Mouse (Mus musculus): ENCODE results near the gene Kcna6. TPM values are rescaled to one million over a fixed set of nuclear protein-coding genes. Genes with fewer than 3 reads are reported as not detected.

Kcna6 gene
- polyA plus RNA-seq, 1 experiment from 2014 or later = 2.6 TPM

DNA sequence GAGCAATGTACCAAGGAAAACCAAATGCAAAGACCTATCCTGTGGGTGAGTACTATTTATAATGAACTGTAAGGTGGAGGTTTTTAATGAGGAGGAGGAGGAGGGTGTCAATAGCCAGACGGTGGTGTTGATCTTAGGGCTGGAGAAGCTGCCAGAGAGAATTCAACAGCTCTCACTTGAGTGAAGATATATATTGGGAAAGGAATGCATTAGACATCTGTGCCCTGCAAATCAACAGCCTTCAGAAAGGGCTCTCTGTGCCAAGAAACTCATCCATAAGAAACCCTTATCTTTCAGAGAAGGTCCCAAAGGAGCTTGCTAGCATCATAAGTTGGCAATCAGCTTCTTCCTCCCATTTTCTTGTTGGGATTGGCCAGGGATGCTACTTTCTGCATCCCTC lies 5.4 kb upstream of the Kcna6 start:
- H3K27ac ChIP-seq (ENCODE audit: low read depth) = no peak overlapping the region
- H3K36me3 ChIP-seq (ENCODE audit: control insufficient read depth, insufficient read depth, low read length) = no peaks in the 10 kb centered on the region
- H3K4me3 ChIP-seq (ENCODE audit: low read depth, low read length) = no peak overlapping the region
- no peak for ATAC-seq (replicated peaks; ENCODE audit: low FRiP score, low TSS enrichment, low read depth)
- 36% methylated on average over 1 of the region's 1 CpGs for WGBS
- peaks cover 6% of the 10 kb centered on the region; the same call in 1 of the 2 replicates for H3K27me3 ChIP-seq (replicated peaks; ENCODE audit: control insufficient read depth, insufficient read depth, low read length)
- H3K4me1 ChIP-seq (replicated peaks; ENCODE audit: control insufficient read depth, insufficient read depth, low read length) = no peaks in the 10 kb centered on the region
- H3K4me2 ChIP-seq (ENCODE audit: low read length) = no peak overlapping the region
- no peaks in the 10 kb centered on the region for H3K9me3 ChIP-seq (ENCODE audit: control insufficient read depth, low read length)
- no peak overlapping the region for H3K9ac ChIP-seq (ENCODE audit: low read length)
- no peak for DNase-seq (ENCODE audit: low spot score)

DNA sequence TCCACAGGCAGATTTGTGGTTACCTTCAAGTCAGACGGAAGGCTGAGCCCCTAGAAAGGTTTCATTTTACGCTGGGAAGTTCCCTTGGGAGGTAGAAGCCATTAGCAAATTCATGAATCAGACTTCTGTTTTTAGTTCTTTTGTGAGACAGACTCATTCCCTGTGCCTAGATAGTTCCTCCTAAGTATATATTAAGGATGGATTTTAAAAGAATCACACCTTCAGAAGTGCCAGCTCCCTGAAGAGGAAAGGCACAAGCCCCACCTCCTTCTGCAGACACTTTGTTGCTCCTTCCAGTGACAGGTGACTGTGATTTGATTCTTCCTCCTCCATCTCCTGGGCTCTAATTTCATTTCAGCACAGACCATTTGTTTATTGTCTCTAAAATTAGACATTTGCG lies 2.1 kb upstream of the Kcna6 start:
- H3K27ac ChIP-seq (ENCODE audit: low read depth) = no peak overlapping the region
- H3K4me2 ChIP-seq (ENCODE audit: low read length) = no peak overlapping the region
- H3K4me1 ChIP-seq (replicated peaks; ENCODE audit: control insufficient read depth, insufficient read depth, low read length) = 0 out of 2 replicates have a peak, but pooled peaks cover 4% of the 10 kb centered on the region
- H3K27me3 ChIP-seq (replicated peaks; ENCODE audit: control insufficient read depth, insufficient read depth, low read length) = peaks cover 25% of the 10 kb centered on the region
- DNase-seq (ENCODE audit: low spot score) = no peak
- no peak overlapping the region for H3K9ac ChIP-seq (ENCODE audit: low read length)
- ATAC-seq (replicated peaks; ENCODE audit: low FRiP score, low TSS enrichment, low read depth) = no peak
- H3K4me3 ChIP-seq (ENCODE audit: low read depth, low read length) = no peak overlapping the region
- H3K9me3 ChIP-seq (ENCODE audit: control insufficient read depth, low read length) = no peaks in the 10 kb centered on the region
- 57% methylated on average over 3 of the region's 3 CpGs for WGBS
- no peaks in the 10 kb centered on the region for H3K36me3 ChIP-seq (ENCODE audit: control insufficient read depth, insufficient read depth, low read length)

DNA sequence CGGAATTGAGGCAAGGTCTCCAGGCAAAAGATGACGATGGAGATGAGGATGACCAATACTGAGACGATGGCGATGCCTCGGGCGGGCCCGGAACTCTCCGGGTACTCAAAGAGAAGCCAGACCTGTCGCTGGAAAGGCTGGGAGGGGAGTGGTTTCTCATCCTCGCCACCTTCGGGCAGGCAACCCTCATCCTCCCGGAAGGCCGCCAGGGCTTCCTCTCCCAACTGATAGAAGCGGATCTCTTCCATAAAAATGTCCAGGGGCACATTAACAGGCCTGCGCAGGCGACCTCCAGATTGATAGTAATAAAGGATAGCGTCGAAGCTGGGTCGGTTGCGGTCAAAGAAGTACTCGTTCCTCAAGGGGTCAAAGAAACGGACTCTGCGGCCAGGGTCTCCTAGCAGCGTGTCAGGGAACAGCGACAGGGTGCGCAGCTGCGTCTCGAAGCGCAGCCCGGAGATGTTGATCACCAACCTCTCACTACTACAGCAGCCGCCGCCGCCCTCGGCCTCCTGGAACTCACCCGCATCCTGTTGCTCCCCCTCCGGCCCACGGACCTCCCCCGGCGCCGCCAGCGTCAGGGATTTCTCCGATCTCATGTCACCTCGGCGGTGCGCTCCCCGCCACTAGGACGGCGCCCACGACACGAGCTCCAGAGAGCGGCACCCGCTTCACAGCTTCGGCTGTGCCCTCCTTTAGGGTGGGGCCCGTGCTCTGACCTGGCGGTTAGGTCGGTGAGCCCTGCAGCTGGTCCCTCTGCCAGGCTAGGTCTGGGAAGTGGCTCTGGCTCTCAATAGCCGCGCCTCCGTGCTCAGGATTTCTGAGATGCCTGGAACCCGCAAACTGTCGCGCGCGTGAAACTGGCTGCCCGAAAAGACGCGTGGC lies 906 bp downstream of the Kcna6 start:
- H3K27ac ChIP-seq (ENCODE audit: low read depth) = no peak overlapping the region
- ATAC-seq (replicated peaks; ENCODE audit: low FRiP score, low TSS enrichment, low read depth) (peak; percentile 29), DNase-seq (ENCODE audit: low spot score) (peak; percentile 69)
- peaks cover 25% of the 10 kb centered on the region for H3K27me3 ChIP-seq (replicated peaks; ENCODE audit: control insufficient read depth, insufficient read depth, low read length)
- no peaks in the 10 kb centered on the region for H3K9me3 ChIP-seq (ENCODE audit: control insufficient read depth, low read length)
- H3K4me3 ChIP-seq (ENCODE audit: low read depth, low read length) = peak overlapping the region; percentile 54
- H3K36me3 ChIP-seq (ENCODE audit: control insufficient read depth, insufficient read depth, low read length) = no peaks in the 10 kb centered on the region
- peak overlapping the region; percentile 37 for H3K9ac ChIP-seq (ENCODE audit: low read length)
- H3K4me2 ChIP-seq (ENCODE audit: low read length) = peak overlapping the region; percentile 98
- H3K4me1 ChIP-seq (replicated peaks; ENCODE audit: control insufficient read depth, insufficient read depth, low read length) = 0 out of 2 replicates have a peak, but pooled peaks cover 4% of the 10 kb centered on the region
- under 1% methylated on average over 67 of the region's 67 CpGs for WGBS

DNA sequence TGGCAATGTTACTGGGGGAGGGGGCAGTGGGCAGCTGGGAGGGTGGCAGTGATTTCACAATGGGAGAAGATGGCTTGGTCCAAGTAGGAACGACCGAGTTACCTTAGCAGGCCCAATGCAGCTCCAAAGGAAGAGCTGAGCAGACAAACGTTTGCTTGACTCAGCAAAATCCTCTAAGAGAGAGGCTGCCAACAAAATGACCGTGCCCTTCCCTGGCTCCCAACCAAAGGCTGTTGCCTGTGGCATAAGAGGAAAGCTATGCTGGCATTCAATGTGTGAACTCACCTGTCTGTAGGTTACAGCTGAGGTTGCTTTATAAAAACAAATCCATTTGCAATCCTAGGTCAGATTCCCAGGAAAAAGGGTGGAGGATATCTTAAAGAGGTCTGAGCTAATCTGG lies 3.5 kb downstream of the Kcna6 start:
- DNase-seq (ENCODE audit: low spot score) = no peak
- H3K27me3 ChIP-seq (replicated peaks; ENCODE audit: control insufficient read depth, insufficient read depth, low read length) = peaks cover 25% of the 10 kb centered on the region
- 0 out of 2 replicates have a peak, but pooled peaks cover 4% of the 10 kb centered on the region for H3K4me1 ChIP-seq (replicated peaks; ENCODE audit: control insufficient read depth, insufficient read depth, low read length)
- WGBS = 69% methylated on average over 4 of the region's 4 CpGs
- no peaks in the 10 kb centered on the region for H3K9me3 ChIP-seq (ENCODE audit: control insufficient read depth, low read length)
- no peak for ATAC-seq (replicated peaks; ENCODE audit: low FRiP score, low TSS enrichment, low read depth)
- H3K9ac ChIP-seq (ENCODE audit: low read length) = no peak overlapping the region
- no peak overlapping the region for H3K4me2 ChIP-seq (ENCODE audit: low read length)
- no peak overlapping the region for H3K27ac ChIP-seq (ENCODE audit: low read depth)
- no peak overlapping the region for H3K4me3 ChIP-seq (ENCODE audit: low read depth, low read length)
- H3K36me3 ChIP-seq (ENCODE audit: control insufficient read depth, insufficient read depth, low read length) = no peaks in the 10 kb centered on the region

DNA sequence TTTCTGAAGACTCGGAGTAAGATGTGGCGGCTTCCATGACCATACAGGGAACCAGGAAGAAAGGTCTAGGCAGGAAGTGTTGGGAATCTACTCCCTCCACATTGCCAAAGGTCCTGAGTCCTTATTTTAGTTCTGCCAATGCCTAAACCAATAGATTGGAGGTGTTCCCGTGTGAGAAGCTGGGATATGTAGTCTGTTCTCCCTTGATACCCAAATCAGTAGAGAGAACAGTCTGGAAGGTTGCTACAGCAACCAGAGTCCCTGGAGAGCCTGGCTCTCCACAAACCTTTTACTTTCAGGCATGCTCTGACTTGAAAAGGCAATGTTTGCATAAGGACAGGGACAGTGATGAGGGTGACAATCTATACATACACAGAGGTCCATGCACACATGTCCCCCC lies 4.7 kb downstream of the Kcna6 start:
- Histone ChIP-seq H3K4me1 (replicated peaks; ENCODE audit: control insufficient read depth, insufficient read depth, low read length) (0 out of 2 replicates have a peak, but pooled peaks cover 4% of the 10 kb centered on the region), H3K4me2 (ENCODE audit: low read length) (no peak overlapping the region), H3K9me3 (ENCODE audit: control insufficient read depth, low read length) (no peaks in the 10 kb centered on the region), H3K27me3 (replicated peaks; ENCODE audit: control insufficient read depth, insufficient read depth, low read length) (peaks cover 19% of the 10 kb centered on the region), H3K36me3 (ENCODE audit: control insufficient read depth, insufficient read depth, low read length) (no peaks in the 10 kb centered on the region), H3K9ac (ENCODE audit: low read length) (no peak overlapping the region), H3K4me3 (ENCODE audit: low read depth, low read length) (no peak overlapping the region), H3K27ac (ENCODE audit: low read depth) (no peak overlapping the region)
- no peak for DNase-seq (ENCODE audit: low spot score)
- no peak for ATAC-seq (replicated peaks; ENCODE audit: low FRiP score, low TSS enrichment, low read depth)
- WGBS = 67% methylated on average over 3 of the region's 3 CpGs

DNA sequence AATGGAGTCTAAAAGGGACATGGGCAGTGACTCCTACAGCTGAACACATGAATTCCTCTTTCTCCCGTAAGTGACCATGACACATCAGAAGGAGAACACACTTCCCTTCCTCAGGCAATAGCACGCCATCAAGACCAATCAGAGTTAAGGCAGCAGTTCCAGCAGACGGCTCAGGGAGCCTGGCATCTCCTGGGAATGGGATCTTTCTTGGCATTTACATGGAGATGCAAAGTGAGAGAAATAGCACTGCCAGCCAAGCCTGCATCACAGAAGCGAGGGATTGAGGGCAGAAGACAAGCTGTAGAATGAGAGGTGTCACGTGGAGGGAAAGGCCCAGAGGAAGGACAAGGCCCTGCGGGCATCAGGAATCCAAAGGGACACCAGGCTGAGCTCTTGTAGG lies 7.8 kb downstream of the Kcna6 start:
- Histone ChIP-seq H3K4me3 (ENCODE audit: low read depth, low read length) (no peak overlapping the region), H3K9ac (ENCODE audit: low read length) (no peak overlapping the region), H3K9me3 (ENCODE audit: control insufficient read depth, low read length) (no peaks in the 10 kb centered on the region), H3K36me3 (ENCODE audit: control insufficient read depth, insufficient read depth, low read length) (no peaks in the 10 kb centered on the region), H3K27ac (ENCODE audit: low read depth) (no peak overlapping the region), H3K27me3 (replicated peaks; ENCODE audit: control insufficient read depth, insufficient read depth, low read length) (no peaks in the 10 kb centered on the region), H3K4me1 (replicated peaks; ENCODE audit: control insufficient read depth, insufficient read depth, low read length) (no peaks in the 10 kb centered on the region), H3K4me2 (ENCODE audit: low read length) (no peak overlapping the region)
- no peak for ATAC-seq (replicated peaks; ENCODE audit: low FRiP score, low TSS enrichment, low read depth)
- 77% methylated on average over 6 of the region's 6 CpGs for WGBS
- no peak for DNase-seq (ENCODE audit: low spot score)

DNA sequence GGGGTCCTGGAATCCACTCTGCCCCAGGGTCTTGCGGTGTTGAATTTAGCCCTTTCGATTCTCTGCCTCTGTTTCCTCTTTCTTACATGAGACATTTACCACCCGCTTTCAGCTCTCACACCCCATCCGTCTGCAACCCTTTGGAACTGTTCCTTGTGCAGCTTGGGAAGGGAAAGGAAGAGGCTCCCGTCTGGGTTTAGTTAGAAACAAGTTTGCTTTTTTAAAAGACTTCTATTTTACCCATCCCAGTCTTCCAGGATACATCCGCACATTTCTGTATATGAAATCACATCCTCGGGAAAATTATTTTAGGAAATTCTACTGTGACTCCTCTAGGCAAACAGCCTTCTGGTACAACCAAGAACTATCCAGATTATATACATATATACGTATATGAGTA lies 11.7 kb downstream of the Kcna6 start:
- no peaks in the 10 kb centered on the region for H3K36me3 ChIP-seq (ENCODE audit: control insufficient read depth, insufficient read depth, low read length)
- H3K4me1 ChIP-seq (replicated peaks; ENCODE audit: control insufficient read depth, insufficient read depth, low read length) = no peaks in the 10 kb centered on the region
- H3K4me2 ChIP-seq (ENCODE audit: low read length) = no peak overlapping the region
- H3K4me3 ChIP-seq (ENCODE audit: low read depth, low read length) = no peak overlapping the region
- 87% methylated on average over 8 of the region's 8 CpGs for WGBS
- H3K27me3 ChIP-seq (replicated peaks; ENCODE audit: control insufficient read depth, insufficient read depth, low read length) = no peaks in the 10 kb centered on the region
- no peaks in the 10 kb centered on the region for H3K9me3 ChIP-seq (ENCODE audit: control insufficient read depth, low read length)
- DNase-seq (ENCODE audit: low spot score) (no peak), ATAC-seq (replicated peaks; ENCODE audit: low FRiP score, low TSS enrichment, low read depth) (no peak)
- H3K27ac ChIP-seq (ENCODE audit: low read depth) = no peak overlapping the region
- H3K9ac ChIP-seq (ENCODE audit: low read length) = no peak overlapping the region

DNA sequence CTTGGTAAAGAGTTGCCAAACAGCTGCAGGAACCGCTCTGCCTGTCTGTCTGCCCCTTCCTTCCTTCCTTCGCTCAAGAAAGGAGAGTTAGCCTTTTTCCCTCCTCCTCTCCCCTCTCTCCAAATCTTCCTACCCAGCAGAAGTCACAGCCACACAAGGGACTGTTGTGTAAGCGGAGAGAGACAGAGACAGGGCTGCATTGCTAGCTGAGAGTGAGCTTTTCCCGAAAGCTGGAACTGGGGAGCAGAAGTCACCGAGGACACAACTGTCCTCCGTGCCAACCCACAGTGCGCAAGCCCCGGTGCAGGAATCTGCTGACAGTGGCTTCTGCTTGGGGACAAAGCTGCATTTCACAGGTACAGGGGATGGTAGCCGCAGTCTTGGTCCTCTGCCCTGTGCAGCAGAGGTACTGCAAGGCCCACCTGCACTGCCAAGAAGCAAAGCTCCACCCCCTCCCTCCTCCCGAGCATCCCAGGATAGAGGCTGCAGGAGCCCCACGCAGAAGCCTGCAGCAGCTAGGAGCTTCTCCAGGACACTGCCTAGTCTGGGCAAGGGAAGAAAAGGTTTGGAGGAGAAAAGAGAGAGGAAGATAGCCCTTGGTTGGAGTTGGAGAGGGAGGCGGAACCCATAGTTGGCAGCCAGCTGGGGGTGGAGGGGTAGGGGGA lies 21.9 kb downstream of the Kcna6 start:
- no peaks in the 10 kb centered on the region for H3K36me3 ChIP-seq (ENCODE audit: control insufficient read depth, insufficient read depth, low read length)
- ATAC-seq (replicated peaks; ENCODE audit: low FRiP score, low TSS enrichment, low read depth) = no peak
- no peak for DNase-seq (ENCODE audit: low spot score)
- no peak overlapping the region for H3K4me2 ChIP-seq (ENCODE audit: low read length)
- no peak overlapping the region for H3K27ac ChIP-seq (ENCODE audit: low read depth)
- H3K9me3 ChIP-seq (ENCODE audit: control insufficient read depth, low read length) = no peaks in the 10 kb centered on the region
- WGBS = 68% methylated on average over 12 of the region's 12 CpGs
- no peaks in the 10 kb centered on the region for H3K27me3 ChIP-seq (replicated peaks; ENCODE audit: control insufficient read depth, insufficient read depth, low read length)
- H3K9ac ChIP-seq (ENCODE audit: low read length) = no peak overlapping the region
- H3K4me1 ChIP-seq (replicated peaks; ENCODE audit: control insufficient read depth, insufficient read depth, low read length) = no peaks in the 10 kb centered on the region
- H3K4me3 ChIP-seq (ENCODE audit: low read depth, low read length) = no peak overlapping the region

Data from intestine, embryonic 14.5 days (tissue).